ENCODE assay signal across 17 mouse cellular contexts in genomic region chr16:12880011-12880410, GRCm38 (mm10).
"Had no signal": no experiment of that assay in that cellular context is flagged by ENCODE, and none has a peak within 500 bp of the region (broad histone marks: within the 10 kb centered on the region; RNA-seq: fewer than 3 reads in every experiment).

No protein-coding gene starts in this region.

- DNase-seq: kidney, adult 11 months; kidney, adult 8-10 months; kidney, postnatal 10 days; kidney, postnatal 36 days; liver; midbrain, embryonic 14.5 days; thymus, adult 2 months; thymus, postnatal 14 days; thymus, postnatal 4 days had no signal

- H3K9ac ChIP-seq: intestine, embryonic 15.5 days; kidney, embryonic 15.5 days; limb, embryonic 13.5 days; liver, embryonic 12.5 days; liver, embryonic 15.5 days had no signal

- H3K4me3 ChIP-seq: intestine, embryonic 15.5 days; kidney, embryonic 15.5 days; limb, embryonic 10.5 days; limb, embryonic 13.5 days; liver, embryonic 12.5 days; liver, embryonic 15.5 days had no signal

- H3K27me3 ChIP-seq: intestine, embryonic 15.5 days; kidney, embryonic 15.5 days; limb, embryonic 13.5 days; liver, embryonic 12.5 days; liver, embryonic 15.5 days had no signal

- H3K4me1 ChIP-seq: intestine, embryonic 15.5 days; kidney, embryonic 15.5 days; limb, embryonic 10.5 days; liver, embryonic 12.5 days; liver, embryonic 15.5 days had no signal

- ATAC-seq: intestine, embryonic 15.5 days; liver, embryonic 12.5 days had no signal

- H3K4me2 ChIP-seq: intestine, embryonic 15.5 days; kidney, embryonic 15.5 days; limb, embryonic 13.5 days; liver, embryonic 12.5 days; liver, embryonic 15.5 days; midbrain, embryonic 11.5 days had no signal

- H3K9me3 ChIP-seq: intestine, embryonic 15.5 days; kidney, embryonic 15.5 days; limb, embryonic 10.5 days; limb, embryonic 13.5 days; liver, embryonic 12.5 days; liver, embryonic 15.5 days had no signal

- H3K27ac ChIP-seq: intestine, embryonic 15.5 days; kidney, embryonic 15.5 days; limb, embryonic 10.5 days; limb, embryonic 13.5 days; liver, embryonic 12.5 days; liver, embryonic 15.5 days; stomach, postnatal 0 days had no signal

- H3K36me3 ChIP-seq: intestine, embryonic 15.5 days; kidney, embryonic 15.5 days; limb, embryonic 10.5 days; limb, embryonic 13.5 days; liver, embryonic 12.5 days; liver, embryonic 15.5 days had no signal
